Mouse (Mus musculus): Measurements from ENCODE around the gene Smok2a.
"Not testable (repeated sequence)": the region's sequence is repeated elsewhere in the genome, so short reads cannot be mapped to it uniquely, and the experiment has no call there.

DNA sequence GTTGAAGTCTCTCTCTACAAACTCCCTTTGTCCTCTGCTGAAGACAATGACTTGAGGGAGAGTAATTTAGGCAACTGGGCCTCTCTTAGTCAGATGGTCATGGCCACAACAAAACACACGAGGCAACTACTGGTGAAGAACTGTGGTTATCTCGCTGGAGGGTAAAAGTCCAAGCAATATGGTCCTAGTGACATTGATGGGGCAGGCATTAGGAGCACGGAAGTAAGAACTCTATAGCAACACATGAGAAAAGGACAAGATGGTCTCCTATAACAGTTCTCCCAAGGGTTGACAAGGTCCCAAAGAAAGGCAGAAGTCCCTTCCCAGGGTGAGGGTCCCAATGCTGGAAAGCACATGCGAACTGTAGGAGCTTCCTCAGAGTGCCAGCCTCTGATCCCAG, 38.3 kb upstream of the Smok2a start:
- not testable (repeated sequence) for TF ChIP-seq CTCF (conservative IDR thresholded peaks at IDR 0.05; ENCODE audit: low read length); NANOG (IDR thresholded peaks at IDR 0.05; ENCODE audit: borderline replicate concordance, low read length)

All from E14TG2a.4 (cell line).